Mouse (Mus musculus) spleen, postnatal 14 days (tissue): Measurements from ENCODE around the gene Col6a2.

Experiments
- DNase-seq, 2 experiments: peaks; one replicate each; pipeline ENCODE4 v3.0.0; 2021 to 2022; ENCODE audit warnings: low spot score in 2 of 2

Col6a2 gene

DNA sequence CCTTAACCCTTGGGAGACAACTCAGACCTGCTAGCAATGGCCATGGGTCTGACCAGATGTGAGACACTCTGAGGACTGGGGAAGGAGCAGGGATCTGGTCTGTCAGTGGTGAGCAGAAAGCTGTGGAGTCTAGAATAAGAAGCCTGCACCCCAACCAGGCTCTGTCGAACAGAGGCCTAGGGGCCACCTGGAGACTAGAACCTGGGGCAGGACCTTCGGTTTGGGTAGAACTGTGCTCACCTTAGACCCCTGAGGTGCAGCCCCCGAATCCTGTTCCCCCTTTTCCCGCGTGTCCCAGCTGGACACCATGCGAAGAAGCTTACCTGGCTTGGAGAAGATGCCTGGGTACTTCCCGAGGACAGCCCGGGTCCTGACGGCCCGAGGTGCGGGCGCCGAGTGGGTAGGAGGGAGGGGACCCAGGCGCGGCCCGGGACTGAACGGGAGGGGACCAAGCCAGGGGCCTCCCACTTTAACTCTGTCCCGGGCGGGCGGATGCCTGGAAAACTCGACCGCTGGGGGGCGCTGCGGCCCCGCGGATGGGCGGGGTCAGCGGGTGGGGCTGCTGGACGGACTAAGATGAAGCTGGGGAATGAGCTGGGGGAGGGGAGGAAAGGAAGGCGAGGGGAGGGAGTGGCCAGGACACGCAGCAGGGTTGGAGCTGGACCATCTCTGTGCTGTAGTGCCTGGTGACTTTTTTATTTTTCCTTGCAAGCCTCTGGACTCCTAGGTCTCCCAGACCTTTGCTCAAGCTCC, at the start of gene Col6a2:
Gene Col6a2 (minus strand): TSS at position 703 of the 753 bp plus-strand sequence.
- peak in 1 of 2 experiments; percentile 45 for DNase-seq

DNA sequence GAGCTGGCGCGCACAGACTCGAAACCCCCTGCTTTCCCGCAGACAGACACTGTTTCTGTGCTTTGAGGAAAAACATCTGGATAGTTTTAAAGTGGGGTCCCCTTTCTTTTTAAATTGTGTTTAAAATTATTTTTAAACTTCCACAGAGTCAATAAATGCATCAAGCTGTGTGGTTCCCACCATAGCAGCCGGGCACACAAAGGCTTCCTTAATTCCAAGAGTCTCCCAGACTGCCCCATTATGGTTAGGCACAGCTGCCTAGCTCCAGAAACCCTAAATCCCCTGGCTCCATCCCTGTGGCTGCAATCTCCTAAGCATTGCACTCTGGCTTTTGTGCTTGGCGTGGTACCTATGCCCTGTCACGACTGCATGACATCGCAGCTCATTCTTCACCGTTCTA, 48.5 kb upstream of the Col6a2 start:
- no peak for DNase-seq

- no peak for DNase-seq
Measured at GRCm38 (mm10) chr10:76668947-76669284, 45.5 kb upstream of the Col6a2 start.

DNA sequence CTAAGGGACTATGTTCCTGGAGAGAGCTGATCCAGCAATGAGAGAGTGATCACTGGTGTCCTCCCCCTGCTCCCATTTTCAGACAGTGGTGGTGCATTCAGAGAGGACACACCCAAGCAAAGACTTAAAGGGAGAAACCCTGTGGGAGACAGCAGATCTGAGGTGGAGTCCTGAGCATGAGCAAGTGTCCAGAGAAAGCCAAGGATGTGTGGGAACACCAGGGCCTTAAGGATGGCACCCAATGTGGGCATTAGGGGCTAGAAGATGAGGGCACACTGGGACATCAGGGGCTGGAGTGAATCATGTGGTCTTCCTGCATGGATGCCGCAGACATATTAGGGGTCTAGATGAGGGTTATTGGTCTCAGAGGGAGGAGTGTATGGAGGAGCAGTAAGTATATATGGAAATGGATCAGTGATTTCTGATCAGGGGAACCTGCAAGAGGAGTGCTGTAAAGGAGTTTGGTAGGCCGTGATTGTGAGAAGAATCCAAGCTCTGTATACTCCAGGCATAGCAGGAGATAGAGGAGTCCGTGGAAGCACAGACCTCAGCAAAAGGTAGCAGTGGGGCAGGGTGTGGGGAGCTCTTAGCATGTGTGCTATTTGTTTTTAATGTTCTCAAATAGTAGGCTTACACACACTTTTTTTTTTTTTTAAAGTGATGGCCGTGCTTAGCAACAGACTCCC, 45.0 kb upstream of the Col6a2 start:
- no peak for DNase-seq

- DNase-seq: no peak
Measured at GRCm38 (mm10) chr10:76667197-76667805, 43.9 kb upstream of the Col6a2 start.

DNA sequence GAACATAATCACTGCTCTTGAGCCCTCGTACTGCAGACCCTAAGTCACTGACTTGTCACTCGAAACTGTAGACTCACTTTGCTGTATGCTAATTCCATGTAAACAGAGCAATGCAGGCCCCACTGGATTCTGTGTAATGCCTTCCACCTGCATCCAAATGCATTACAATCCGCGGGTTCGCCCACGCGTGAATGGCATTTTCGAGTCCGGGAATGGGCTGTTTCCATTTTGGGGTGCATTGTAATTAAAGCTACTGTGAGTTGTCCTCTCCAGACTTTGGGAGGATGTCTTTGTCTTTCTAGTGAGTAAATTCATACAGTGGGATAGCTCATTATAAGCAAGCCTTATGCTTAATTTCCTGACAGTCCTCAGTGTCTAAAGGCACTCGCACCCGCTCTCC, 42.1 kb upstream of the Col6a2 start:
- DNase-seq: no peak

GRCm38 (mm10) chr10:76664156-76665115, 41.0 kb upstream of the Col6a2 start:
- no peak for DNase-seq

GRCm38 (mm10) chr10:76653345-76654336, 30.2 kb upstream of the Col6a2 start:
- DNase-seq: no peak

GRCm38 (mm10) chr10:76650662-76651342, 27.4 kb upstream of the Col6a2 start:
- DNase-seq: no peak

DNA sequence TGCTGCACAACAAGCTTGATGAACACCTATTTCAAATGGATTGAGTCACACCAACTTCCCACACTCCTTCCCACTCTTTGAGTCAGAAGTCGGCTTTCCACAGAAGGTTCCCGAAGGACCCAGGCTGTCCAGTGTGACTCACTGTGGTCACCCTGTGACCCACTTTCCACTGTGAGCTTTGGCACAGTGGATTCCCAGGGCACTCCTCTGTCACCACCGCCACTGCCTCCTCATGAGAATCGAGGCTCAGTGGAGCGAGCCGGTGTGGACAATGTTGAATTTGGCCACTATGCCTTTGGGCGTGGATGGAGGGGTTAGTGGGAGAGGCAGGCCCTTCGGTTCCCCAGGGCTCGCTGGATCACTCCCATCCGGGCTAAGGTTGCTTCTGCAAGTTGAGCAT, 25.3 kb upstream of the Col6a2 start:
- DNase-seq: no peak

GRCm38 (mm10) chr10:76647390-76647789, 24.0 kb upstream of the Col6a2 start:
- no peak for DNase-seq

DNA sequence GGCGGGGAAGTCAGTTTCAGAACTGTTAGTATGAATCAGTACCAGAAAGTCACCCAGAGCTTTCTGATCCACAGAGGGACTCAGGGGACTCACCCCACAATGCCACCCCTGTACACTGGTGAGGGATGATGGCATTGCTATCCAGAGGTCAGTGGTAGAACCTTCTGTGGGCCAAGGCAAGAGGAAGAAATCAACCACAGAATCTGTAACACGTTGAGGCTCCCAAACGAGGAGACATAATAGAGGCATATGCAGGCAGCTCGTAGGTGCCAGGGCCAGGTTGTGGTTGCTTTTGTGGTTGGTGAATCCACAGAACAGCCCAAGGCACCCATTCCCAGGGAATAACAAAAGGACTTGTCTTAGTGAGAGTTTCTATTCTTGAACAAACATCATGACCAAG, 22.3 kb upstream of the Col6a2 start:
- no peak for DNase-seq

DNA sequence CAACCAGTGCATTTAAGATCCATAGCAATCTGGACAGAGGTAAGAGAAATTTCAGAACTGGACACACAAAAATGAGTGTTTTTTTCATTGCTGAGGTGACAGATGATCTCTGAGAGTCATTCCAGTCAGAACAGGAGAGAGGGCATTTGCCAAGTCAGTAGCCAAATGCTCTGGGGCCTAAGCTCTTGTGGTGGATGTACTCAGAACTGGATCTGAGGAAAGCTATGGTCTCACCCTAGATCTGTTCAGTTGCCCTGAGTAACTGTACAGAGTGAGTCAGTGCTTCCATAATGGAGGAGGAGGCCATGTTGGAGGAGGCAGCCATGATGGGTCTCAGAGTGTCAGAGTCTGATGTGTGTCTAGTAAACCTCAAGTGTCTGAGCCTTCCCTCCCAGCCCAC, 21.6 kb upstream of the Col6a2 start:
- no peak for DNase-seq

- DNase-seq: no peak
Measured at GRCm38 (mm10) chr10:76643999-76644398, 20.6 kb upstream of the Col6a2 start.

DNA sequence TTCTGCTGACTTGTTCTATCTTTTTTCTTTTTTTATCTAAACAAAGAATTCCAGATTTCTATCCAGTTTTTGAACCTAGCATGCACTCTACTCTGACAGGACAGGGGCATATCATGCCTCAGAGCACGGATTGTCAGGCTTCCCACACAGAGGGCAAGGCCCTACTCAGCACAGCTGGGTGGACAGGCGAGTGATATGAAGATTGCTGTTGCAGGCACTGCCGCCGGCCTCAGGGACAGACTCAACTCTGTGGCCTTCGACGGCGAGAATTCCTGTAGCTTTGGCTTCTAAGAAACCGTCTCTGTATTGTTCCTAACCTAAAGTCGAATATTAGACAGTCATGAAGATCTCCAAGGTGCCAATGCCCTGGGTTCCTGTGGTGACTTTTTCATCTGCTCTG, 20.0 kb upstream of the Col6a2 start:
- DNase-seq: no peak

- no peak for DNase-seq
Measured at GRCm38 (mm10) chr10:76642628-76643434, 19.4 kb upstream of the Col6a2 start.

DNA sequence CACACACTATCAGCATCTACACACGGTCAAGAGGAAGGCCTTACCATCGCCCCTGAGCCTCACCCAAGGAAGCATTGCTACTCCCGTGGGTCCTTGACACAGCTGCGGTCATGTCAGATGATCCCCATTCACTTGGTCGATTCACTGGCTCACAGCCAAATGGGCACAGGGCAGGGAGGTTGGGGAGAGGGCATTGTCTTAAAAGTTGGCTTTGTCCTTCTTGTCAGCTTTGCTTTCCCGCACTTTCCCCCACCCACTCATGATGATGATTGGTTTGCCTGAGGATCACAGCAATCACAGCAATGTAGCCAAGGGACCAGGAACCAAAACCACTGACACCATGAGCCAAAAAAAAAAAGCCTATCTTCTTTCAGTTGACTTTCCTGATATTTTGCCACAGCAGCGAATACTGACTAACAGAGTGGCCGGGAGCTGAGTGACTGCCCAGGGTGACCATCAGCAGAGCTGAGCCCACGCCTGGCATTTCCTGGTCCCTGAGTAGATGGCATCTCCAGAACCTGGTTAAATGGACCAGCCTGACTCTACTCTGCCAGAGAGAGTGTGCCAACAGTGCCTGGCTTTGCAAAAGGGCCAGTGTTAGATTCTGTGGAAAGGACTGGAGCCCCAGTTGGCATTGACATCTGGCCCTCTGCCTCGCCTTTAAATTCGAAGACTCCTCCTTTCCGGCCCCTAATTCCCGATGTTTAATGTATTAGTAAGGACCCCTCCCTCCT, 18.6 kb upstream of the Col6a2 start:
- no peak for DNase-seq

DNA sequence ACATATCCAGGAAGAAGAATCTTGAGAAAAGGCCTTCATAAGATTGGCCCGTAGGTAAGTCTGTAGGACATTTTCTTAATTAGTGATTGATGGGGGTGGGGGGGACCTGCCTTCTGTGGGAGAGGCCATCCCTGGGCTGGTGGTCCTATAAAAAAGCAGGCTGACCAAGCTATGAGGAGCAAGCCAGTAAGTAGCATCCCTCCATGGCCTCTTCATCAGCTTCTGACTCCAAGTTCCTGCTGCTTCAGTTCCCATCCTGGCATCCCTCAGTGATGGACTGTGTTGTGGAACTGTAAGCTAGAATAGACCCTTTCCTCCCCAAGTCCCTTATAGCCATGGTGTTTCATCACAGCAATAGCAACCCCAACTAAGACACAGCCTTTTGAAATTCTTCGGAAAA, 16.5 kb upstream of the Col6a2 start:
- no peak for DNase-seq

GRCm38 (mm10) chr10:76636601-76637000, 13.2 kb upstream of the Col6a2 start:
- DNase-seq: no peak
